Mouse (Mus musculus): Measurements from ENCODE around the gene Togaram1. TPM values are rescaled to one million over a fixed set of nuclear protein-coding genes. Genes with fewer than 3 reads are reported as not detected.

Gene Togaram1
- total RNA-seq (2022) = 10 to 100 TPM in 1 of 4 experiments, 1 to 10 TPM in 3; 9.3 to 13.6 (median 9.7) TPM

DNA sequence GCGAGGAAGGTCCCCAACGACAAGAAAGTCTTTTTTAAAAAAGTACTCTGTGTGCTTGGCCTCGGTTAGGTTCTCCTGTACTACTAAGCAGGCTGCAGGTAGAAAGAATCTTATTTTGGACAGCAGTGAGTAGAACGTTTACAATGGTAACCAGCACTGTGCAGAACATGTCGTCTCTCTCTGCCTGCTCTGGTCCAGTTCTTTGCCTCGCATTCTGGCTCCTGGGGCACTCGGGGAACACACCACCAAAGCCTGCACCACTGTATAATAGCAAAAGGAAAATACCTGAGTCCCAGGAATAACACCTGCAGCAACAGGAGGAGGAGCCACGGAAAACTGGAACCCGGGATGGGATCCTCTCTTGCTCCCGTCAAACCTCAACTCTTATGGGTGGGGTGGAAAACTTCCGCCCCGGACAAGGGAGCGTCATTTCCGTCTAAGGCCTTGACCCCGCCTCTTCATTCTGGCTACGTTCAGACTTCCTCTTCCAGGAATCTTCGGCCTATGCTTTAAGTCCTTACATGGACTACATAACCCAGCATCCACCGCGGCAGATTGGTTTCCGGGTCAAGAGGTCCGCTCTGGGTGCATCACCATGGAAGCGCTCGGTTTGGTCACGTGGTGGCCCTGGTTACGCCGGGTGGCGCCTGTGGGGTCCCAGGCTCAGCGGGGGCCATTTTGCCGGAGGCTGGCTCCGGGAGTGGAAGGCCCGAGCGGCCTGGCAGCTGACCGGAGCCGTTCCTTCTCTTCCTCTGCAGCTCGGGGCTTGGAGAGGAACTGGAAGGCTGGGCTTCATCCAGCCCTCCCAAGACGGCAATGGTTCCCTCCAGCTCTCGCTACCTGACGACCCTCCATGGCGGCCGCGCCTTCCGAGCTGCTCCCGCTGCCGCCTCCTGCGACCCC, at the start of gene Togaram1, which contains the start of gene Klhl28:
Gene Togaram1 (plus strand): TSS at position 681 of the 903 bp plus-strand sequence.
Gene Klhl28 (minus strand): TSS at position 411 of the 903 bp plus-strand sequence.
- peak; percentile 100 for DNase-seq (ENCODE audit: low spot score)

DNA sequence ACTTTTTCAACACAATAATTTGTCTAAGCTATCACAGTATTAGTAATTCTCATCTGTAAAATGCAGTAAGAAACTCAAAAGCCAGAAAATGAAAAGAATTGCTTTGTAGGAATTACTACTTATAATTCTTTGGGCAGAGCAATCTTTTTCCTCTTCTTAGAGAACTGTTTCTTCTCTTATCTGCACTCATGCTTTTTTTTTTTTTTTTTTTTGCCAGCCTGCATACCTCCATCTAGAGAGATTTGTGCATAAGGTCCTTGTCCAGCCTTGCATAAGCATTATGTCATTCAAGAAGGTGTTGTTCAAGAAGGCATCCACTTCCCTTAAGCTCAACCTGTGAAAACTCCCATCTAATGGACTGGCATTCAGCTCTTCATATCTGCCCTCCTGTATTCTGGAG, 48.9 kb upstream of the Togaram1 start:
- no peak for DNase-seq (ENCODE audit: low spot score)

GRCm38 (mm10) chr12:64917578-64918471, 47.8 kb upstream of the Togaram1 start, which contains the start of gene Gm527:
Gm527 (plus strand) TSS chr12:64917906.
- peak; percentile 95 for DNase-seq (ENCODE audit: low spot score)

GRCm38 (mm10) chr12:64937493-64937892, 28.1 kb upstream of the Togaram1 start:
- no peak for DNase-seq (ENCODE audit: low spot score)

DNA sequence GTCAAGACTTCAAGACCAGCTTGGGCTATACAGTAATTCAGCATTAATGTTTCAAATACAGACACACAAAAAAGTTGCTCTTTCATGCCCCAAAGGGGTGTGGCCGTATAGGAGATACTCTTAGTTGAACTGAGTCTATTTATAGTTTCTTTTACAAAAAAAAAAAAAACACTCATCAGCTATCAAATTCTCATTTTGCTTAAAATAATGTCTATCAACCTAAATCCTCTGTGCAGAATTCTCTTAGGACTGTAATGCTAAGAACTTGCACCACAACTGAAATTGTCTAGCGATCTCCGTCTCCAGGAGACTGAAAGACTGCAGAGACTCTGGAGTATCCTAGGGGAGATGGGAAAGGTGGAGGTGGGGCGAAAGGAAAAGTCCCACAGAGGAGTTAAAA, 1.0 kb upstream of the Togaram1 start:
- no peak for DNase-seq (ENCODE audit: low spot score)

DNA sequence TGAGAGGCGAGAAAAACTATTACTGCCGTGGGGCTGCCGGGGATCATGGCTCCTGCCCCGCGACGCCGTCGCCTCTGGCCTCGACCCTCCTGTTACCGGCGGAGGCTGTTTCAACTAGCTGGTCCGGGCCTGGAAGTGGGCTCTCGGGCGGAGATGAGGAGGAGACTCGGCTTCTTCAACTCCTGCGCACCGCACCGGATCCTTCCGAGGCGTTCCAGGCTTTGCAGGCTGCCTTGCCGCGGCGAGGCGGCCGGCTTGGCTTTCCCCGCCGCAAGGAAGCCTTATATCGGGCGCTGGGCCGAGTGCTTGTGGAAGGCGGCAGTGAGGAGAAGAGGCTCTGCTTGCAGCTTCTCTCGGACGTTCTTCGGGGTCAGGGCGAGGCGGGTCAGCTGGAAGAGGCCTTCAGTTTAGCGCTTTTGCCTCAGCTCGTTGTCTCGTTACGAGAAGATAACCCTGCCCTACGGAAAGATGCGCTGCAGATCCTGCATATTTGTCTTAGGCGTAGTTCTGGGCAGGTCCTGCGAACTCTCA, 562 bp downstream of the Togaram1 start:
- peak; percentile 21 for DNase-seq (ENCODE audit: low spot score)

DNA sequence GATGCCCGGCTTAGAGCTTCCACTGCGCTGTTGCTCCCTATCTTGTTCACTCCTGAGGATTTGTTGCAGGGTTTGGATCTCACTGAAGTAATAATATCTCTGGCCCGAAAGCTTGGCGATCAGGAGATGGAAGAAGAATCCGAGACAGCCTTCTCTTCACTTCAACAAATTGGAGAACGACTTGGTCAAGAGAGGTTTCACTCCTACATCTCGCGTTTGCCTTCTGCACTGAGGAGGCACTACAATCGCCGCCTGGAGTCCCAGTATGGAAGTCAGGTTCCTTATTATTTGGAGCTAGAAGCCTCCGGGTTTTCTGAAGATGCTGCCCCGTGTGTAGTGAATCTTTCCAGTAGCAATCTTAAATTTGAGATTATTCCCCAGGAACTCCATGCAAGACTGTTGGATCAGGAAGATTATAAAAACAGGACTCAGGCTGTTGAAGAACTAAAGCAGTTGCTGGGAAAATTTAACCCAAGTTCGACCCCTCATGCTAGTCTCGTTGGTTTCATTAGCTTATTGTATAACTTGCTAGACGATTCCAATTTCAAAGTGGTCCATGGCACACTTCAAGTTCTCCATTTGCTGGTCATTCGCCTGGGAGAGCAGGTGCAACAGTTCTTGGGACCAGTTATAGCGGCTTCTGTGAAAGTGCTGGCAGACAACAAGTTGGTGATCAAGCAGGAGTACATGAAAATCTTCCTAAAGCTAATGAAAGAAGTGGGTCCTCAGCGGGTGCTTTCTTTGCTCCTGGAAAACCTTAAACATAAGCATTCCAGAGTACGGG, 1.2 kb downstream of the Togaram1 start:
- DNase-seq (ENCODE audit: low spot score) = no peak

- DNase-seq (ENCODE audit: low spot score) = peak; percentile 26
Observed at GRCm38 (mm10) chr12:64967470-64967869, 1.9 kb downstream of the Togaram1 start.

DNA sequence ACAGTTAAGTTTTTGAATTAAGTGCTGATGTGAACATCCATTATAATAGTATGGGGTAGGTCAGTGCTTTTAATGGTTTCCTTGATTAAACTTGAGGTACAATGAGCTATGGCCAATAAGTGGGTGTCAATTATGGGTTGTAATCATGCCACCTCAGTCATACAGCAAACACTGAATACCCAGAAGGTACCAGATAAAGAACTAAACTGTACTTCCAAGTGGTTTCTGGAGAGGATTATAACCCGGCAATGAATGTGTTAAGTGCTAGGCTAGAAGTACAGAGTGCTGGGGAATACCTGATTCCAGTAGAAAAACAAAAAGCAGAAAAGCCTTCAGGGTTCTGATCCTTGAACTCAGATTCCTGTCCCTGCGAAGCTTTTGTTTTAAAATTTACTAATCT, 2.5 kb downstream of the Togaram1 start:
- DNase-seq (ENCODE audit: low spot score) = no peak

- no peak for DNase-seq (ENCODE audit: low spot score)
Observed at GRCm38 (mm10) chr12:64971399-64971798, 5.8 kb downstream of the Togaram1 start.

GRCm38 (mm10) chr12:64972063-64972462, 6.5 kb downstream of the Togaram1 start:
- no peak for DNase-seq (ENCODE audit: low spot score)

DNA sequence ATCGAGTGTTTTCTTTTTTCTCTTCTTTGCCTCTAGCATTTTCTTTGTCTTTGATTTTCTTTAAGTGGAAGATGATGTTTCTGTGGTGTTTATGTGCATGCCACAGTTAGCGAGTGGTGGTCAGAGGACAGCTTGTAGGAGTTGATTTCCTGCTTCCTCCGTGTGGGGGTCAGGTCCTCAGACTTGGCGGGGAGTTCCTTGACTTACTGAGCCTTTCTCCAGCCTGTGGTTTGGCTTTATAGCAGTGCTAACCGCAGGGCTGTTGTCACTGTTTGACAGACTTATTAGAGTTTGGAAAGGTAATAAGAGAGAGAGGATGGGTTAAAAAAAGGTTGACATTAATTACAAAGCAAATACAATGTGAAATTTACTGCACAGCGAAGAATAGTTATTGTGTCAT, 10.0 kb downstream of the Togaram1 start:
- no peak for DNase-seq (ENCODE audit: low spot score)

DNA sequence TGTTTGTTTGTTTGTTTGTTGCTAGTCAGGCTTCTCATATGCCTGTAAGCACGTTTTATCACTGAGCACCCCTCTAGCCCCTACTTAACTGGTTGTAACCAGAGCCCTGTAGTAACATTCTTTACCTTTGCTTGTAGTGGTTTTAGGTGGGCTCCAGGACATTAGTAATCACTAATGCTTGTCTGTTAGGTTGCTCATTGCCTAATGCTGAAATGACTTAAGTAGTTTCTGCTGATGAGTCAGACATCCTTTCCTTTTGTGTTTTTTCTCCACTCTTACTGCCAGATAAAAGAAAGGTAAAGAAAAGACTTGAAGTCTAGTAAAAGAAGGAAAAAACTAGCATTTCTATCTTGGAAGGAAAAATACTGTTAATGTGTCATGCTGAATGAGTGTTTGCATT, 10.6 kb downstream of the Togaram1 start:
- no peak for DNase-seq (ENCODE audit: low spot score)

GRCm38 (mm10) chr12:64977518-64977917, 11.9 kb downstream of the Togaram1 start:
- DNase-seq (ENCODE audit: low spot score) = no peak

DNA sequence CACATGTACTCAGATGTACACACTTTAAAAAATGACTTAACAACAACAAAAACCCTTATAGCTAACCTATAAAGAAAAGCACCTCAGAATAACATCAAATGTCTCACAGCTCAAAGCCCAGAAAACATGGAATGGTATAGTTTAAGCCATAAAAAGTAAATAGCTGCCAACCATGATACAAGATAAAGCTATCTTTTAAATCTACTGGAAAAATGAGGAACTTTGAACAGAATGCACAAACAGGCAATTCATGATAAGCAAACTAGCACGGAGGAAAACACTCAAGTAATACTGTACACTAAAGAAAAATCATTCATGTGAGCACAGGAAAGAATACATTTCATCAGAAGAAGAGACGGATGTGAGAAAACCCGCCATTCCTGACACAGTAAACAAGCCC, 42.1 kb downstream of the Togaram1 start:
- no peak for DNase-seq (ENCODE audit: low spot score)

DNA sequence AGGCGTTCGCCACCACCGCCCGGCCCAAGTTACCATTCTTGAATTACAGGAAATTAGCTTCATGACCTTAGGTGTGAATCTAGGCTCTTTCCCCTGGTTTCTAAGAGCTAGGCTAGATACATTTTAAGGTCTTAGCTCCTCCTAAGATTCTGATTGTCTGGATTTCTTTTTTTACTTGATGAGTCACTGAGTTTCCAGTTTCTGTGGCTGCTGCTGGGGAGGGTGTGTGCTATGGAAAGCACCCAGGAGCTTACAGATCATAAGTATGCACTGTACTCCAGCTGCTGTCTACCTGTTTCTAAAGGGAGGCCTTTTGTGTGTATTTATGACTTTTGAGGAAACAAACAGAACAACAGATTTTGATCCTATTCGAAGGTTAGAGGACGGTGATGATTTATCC, 57.2 kb downstream of the Togaram1 start:
- DNase-seq (ENCODE audit: low spot score) = no peak

DNA sequence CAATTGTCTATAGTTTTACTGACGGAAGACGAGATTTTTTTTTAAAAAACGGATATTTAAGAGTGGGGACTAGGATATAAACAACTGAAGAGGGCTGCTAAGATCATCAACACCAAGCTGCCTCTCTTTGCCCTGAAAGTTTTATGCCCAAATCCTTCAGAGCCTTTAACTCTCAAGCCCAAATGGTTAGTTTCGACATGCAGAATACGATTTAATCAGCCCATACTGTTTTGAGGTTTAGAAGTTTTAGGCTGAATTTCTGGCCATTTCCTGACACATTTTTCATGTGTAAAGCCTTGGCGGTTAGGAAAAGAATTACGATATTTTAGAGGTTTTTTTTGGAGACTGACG, 70.2 kb downstream of the Togaram1 start:
- no peak for DNase-seq (ENCODE audit: low spot score)

GRCm38 (mm10) chr12:65036190-65036870, 70.7 kb downstream of the Togaram1 start, which contains the start of gene Prpf39:
Prpf39 (plus strand) TSS chr12:65036333.
- peak; percentile 85 for DNase-seq (ENCODE audit: low spot score)

DNA sequence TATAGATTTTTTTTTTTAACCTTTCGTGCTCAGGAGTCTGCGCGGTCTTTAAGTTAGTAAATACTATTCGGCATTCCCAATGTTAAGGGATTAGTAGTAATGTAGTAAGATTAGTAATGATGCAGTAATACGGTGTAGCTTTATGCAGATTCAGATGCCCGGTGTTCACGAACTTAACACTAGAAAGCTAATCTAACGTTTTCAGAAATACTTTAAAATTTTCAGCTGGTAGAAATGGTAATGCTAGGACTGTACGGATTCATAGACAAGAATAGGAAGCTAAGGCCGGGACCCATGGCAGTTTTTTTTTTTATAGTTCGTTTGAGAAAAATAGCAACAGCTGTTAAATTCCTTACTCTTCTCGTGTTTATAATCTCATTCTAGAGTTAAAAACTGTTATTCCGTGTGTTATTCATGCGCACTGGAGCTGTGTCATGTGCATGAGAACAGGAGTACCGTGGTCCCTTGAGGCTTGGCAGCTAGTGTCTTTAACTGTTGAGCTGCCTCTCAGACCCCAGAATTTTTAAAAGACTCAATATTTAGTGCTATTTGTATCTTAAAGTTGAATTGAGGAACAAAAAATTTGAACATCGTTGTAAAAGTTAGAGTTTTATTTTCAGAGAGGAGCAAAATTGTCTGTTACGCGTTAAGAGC, 71.4 kb downstream of the Togaram1 start:
- DNase-seq (ENCODE audit: low spot score) = no peak

DNA sequence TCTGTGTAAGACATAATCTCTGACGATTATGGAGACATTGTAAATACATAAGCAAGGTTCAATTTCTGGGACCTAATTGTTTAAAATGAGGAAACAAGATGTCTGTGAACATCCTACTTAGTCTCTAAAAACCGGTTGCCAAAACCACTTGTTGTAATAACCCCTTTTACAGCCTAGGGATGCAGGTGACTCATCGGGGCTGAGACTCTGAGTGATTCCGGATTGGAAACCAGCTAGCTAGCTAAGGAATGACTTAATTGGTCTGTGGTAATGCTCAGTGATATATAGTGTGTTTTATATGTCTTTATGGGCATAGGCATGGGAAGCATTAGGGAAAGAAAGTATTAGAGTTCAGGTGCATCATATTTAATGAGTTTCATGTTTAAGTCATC, 71.9 kb downstream of the Togaram1 start:
- no peak for DNase-seq (ENCODE audit: low spot score)
